Mouse (Mus musculus) cerebellum, adult 9-10 months (tissue): ENCODE measurements at regions not wholly inside any gene's neighbourhood (a gene's known extent, or its start where the extent isn't known, plus 50 kb on each side); places are given as distances from the start of the nearest gene placed in this dataset.

Source experiments
- DNase-seq: peaks from one replicate; pipeline ENCODE4 v3.0.0; 2022

- DNase-seq: no peak
Measured at GRCm38 (mm10) chr2:110426881-110427280, 63.9 kb upstream of the Fibin start.

- no peak for DNase-seq
Measured at GRCm38 (mm10) chr2:110452694-110453093, 89.7 kb upstream of the Fibin start.

DNA sequence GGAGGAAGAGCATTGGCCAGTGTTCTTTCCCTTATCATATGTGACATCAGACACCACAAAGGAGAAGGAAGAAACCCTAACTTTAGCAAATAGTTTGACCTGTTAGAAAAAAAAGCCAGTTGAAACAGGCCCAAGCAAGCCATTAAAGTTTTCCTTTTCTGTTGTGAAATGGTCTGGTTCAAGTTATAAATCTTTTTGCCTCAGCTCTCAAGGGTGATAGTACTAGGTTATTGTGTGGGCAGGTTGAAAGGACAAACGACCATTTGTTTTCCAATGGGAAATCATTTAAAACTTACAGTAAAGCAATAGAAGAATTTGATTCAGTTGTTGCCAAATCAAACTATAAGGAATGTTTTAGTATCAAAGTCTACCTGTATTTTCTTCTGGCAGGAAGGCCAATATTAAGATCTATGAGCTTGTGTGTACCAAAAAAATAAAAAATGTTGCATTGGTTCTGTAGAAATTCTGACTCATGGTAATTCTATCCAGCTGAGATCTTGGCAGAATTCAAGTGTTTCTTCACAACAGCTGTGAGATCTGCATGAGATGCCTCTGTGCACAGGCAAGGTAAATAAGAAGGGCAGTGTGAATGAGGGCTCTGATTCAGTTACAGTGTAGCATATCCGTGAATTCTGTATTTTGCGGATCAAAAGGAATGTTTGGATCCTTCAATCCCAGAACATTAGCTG is 109.5 kb upstream of the Fibin start:
- DNase-seq: no peak

DNA sequence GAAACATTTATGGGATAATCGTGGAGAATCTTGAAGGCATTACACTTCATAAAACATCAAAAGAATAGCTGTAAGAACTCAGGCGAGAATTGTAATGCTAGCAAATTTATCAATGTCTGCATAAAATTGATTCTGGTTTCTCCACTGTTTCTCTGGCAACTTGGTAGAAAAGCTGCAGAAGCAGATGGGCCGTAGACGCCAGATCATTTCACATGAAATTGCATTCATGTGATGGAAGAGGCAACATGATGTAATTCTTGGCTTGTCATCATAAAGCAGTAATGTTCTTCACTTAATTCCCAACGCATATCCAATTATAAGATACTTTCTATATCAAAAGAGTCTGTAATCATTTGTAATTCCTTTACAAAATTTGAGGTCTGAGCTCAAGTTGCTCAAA is 113.6 kb upstream of the Fibin start:
- DNase-seq: no peak

GRCm38 (mm10) chr2:110481327-110481726 is 115.8 kb upstream of the Slc5a12 start:
- DNase-seq: no peak

GRCm38 (mm10) chr2:110486201-110486600 is 110.9 kb upstream of the Slc5a12 start:
- no peak for DNase-seq

- peak; percentile 15 for DNase-seq
Measured at GRCm38 (mm10) chr2:110486724-110487123, 110.4 kb upstream of the Slc5a12 start.

DNA sequence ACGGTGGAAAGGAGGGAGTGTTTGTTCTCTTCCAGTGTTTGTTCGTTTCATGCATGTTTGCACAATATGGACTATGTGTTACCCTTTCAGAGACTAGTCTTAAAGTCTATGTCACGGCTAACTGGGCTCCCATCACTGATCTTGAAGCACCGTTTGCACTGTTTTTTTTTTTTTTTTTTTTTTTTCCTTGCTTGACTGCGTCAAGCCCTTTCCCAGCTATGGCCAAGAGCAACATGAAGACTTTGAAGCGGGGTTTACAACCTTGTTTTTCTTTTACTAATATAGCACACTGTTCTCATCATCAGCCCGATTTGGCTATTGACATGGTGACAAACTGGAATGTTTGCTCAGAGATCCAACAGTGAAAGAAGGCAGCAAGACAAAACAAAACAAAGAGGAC is 109.1 kb upstream of the Slc5a12 start:
- DNase-seq: no peak

DNA sequence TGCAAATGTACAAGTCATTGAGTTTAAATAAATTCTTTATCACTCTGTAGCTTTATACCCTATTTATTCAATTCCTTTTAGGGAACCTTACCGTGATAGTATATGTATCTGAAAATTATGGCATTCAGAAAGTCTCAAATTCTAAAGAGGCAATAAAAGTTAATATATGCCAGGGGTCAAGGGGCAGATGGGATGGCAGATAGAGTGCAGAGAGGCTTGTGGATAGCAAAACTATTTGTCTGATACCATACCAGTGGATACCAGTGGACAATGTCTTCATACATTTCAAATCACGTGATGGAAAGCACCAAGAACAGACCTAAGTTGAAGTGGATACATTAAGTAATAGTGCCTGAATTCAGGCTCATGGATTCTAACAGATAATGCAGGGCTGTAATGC is 95.3 kb upstream of the Slc5a12 start:
- no peak for DNase-seq

DNA sequence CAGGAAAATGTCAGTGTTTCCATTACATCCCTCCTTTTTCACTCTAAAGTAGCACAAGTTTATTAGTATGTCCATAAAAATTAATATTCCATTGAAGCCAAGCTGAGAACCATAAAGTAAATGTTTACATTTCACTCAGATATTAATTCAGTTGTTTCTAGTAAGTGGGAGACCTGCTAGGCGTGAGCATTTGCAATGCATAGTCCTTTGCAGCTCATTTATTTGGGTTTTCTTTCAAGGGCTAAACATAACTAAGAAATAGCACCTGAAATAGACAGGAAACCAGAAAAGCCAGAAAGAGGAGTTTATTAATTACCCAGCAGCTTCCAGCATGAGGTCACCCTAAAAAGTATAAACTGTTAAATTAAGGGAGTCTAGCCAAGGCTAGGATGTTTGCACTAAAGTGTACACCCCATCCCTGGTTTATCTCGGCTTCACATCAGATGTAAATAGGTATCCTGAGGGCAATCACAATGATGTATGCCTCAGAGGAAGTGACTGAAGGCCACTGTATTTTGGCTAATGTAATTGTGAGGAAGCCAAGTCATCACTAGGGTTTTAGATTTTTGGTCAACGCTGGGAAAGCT is 88.8 kb upstream of the Slc5a12 start:
- no peak for DNase-seq

DNA sequence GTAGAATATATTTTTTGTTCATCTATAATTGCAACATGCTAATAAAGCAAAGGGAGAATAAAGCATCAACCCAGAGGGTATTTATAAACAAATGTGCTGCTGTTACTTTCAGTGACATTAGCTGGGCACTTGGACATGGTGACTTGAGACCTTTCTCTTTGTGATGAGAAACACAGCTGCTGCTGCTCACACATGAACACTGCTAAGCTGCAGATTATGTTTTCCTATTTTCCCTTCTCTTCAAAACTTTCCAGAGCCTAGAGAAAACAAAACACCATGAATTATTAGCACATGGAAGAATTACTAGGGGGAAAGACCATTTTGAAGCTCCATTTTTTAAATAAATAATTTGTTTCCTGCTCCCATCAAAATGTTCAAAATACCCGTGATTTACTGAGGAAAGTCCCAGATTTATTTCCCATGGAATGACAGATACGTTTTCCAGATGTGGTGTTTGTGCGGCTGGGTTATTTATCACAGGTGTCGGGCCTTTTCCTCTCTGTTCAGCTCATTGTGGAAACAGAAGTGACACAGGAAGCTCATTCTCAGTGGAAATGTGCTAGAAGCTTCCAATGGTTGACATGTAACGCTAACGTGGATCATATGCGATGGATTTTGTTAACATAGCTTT is 73.8 kb upstream of the Slc5a12 start:
- DNase-seq: no peak

DNA sequence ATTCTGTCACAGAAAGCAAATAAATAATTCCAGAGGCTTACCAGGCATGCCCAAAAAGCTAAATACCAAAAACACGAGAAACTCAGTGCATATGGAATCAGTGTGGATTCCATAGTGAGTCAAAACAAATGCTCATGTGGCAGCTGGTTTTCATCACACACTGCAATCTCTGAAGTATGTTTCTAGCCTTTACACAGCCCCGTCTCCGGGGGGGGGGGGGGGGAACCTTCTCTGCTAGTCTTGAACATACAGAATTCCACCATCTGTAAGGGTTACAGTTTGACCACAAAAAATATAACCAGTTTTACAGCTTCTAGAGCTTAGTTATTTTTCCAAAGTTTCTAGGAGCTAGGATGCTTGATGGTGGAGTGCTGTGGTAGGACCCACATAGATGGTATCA is 68.9 kb upstream of the Slc5a12 start:
- DNase-seq: no peak

DNA sequence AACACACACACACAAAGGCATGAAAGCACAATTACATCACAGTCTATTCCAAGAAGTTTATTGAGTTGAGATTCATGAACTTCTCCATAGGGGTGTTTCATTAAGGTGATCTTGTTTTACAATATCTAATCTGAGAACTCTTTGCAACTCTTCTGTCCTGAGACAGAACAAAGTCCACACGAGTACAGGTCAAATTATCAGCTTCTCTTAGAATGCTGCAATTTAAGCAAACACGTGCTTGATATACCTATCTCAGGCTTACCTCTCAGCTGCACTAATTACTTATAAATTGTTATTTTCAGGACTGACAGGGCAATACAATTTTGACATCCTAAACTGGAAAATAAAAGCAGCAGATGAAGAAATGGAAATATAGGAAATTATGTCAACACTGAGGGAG is 57.0 kb upstream of the Slc5a12 start:
- no peak for DNase-seq

DNA sequence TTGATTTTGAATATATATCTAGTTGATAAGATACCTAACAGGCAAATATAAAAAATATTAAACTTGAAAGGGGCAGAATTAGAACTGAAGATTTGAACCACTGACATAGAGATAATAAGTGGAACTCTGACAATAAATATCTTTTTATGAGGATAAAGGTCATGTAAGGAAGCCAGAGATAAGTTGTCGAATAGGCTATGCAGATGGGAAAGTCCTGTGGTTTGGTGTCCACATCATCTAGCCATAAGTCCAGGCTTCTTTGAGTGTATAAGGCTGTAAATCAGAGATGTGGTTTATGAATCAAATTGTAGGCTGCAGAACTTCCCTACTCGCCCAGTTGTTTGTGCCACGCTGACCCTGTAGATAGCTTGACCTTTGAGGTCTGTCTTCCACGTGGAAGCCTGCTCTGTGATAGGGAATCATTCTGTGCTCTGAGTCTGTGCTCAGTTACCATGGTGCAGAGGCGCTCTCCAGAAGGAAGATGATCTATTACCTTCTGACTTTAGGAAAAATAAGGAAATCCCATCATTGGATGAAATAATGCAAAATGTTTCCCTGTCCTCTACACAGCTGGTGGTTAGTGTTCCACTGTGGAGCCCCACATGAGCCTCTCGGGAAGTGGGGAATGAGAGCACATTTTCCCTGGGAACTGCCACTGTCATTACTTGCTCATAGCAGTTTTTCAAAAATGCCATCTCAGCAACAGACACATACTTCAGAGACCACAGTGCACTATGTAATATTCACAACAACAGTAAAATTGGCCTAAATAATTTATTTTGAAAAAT is 56.3 kb upstream of the Slc5a12 start:
- DNase-seq: no peak

DNA sequence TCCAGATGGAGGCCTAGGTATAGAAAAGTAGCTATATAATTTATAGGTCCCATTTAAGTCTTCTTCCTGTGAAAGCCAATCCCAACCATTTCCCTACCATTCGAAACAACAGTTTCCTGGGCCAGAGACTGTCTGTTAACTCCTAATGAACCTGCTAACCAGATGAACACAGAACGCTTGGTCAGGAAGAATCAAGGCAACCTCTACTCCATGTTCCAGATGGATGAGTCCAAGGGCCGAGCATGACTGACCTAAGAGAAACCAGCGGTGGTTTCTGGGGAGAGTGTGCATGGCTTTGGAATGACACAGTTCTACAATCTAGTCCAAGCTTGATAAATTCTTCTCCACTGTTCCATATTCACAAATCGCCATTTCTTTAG is 55.8 kb upstream of the Slc5a12 start:
- DNase-seq: no peak
